Mouse (Mus musculus) layer of hippocampus, postnatal 25 days (tissue): ENCODE results near the gene Adam23. TPM values are rescaled to one million over a fixed set of nuclear protein-coding genes. Genes with fewer than 3 reads are reported as not detected.
"Not testable (repeated sequence)": the region's sequence is repeated elsewhere in the genome, so short reads cannot be mapped to it uniquely, and the experiment has no call there.

Experiments used
- DNase-seq, 2 experiments: peaks; one replicate each; pipeline ENCODE4 v3.0.0; 2022; ENCODE audit warnings: mixed read lengths in 2 of 2, low spot score in 1 of 2; ENCODE audit errors: extremely low spot score in 1 of 2
- total RNA-seq, 2 experiments: library from RNA; stranded (reverse); gene quantifications; 2 replicates each; pipeline ENCODE4 v1.2.3; 2021

Adam23 gene
- total RNA-seq, 2 experiments from 2014 or later: 123 to 151 TPM

DNA sequence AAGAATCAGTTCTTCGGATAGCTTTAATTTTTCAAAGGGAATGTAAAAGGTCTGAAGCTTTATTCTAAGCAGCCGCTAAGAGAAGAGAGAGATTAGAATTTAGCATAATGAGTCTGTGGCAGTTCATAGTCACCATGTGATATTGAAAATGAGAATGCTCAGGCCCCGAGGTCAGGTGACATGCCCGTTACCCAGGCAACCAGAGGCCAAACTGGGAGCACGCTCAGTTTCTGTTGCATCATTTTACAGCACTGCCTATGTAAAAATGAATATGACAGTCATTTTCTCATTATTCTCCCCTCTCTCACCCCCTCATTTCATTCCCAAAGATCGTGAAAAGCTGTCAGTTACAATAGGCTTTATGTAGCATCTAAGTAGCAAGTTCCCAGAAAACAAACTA lies 127.7 kb downstream of the Adam23 start:
- no peak for DNase-seq

DNA sequence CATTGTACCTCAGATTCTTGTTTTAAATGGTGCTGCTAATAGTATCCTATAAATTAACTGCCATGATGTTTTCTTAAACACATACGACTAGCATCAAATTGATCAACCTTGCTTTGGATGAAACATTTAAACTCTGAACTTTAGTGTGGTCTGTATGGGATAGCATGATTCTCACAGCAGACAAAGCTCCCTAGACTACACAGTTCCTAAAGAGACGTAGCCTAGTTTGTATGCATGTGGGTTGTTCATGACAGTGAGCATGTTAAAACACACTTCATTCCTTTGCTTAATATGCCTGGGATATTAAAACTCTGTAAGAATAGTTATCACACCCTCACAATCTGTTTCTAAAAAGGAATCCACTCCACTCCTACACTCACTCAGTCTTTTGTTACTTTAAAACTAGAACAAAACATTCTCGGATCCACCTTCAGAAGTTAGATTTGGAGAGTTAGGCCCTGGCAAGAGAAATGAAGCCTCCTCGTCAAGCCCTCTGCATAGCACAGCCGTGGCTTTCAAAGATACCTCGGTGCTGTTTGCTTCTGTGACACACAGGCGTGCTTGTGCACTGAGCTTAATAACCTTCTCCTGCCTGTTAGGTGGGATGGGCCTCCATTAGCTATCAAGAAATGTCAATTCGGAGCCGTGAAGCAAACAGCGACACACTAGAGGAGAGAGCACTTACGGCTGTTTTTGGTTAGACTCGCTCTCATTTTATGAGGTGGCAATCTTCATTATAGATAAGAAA lies 128.3 kb downstream of the Adam23 start:
- DNase-seq: no peak

DNA sequence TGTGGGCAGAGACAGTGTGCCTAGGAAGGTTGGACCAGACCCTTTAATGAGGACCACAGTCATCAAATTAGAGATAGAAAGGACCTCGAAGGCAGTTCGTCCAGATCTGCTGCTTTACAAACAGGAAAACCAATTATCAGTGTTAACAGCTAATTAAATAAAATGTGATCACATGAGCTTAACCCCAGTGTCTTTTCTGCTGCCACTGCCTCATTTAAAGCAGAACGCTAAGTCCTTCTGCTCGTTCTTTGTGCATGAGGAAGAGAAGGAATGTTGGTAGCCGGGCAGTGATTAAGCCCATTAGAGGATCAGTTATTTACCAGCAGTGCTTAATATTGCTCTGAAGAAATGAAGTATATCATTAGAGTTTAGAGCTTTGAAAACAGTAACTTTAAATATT lies 131.1 kb downstream of the Adam23 start:
- no peak for DNase-seq

DNA sequence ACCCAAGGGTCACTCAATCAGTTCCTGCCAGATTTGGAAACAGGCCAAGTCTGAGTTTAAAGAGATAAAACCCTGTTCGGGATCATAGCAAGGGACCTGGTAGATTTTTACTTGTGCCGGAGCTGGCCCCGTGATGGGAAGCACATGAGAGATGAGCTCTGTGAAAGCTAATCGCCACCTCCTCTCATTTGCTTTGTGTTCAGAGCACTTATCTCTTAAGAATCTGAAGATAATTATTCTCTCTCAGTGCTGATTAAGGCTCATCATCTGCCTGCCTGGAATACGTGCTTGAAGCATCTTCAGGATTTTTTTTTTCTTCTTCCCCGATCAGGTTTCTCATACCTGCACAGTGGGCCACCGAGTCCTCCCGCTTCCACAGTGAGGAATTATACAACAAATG lies 133.5 kb downstream of the Adam23 start:
- no peak for DNase-seq

DNA sequence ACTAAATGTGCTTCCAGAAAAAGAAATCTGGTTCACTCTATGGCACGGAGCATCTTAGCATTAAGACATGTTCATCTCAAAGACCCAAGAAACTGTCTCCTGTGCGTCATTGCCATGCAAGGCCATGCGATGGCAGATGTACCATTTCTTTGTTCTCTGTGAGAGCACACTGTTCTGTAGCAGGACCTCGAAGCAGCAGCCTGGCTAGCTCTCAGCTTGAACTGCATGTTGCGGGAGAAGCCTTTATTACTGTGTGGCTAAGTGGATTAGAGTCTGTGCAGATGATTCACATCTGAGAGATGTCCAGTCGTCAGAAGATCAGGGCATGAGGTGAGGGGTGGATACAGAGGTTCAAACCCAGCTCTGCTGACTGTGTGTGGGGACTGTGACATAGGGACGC lies 141.2 kb downstream of the Adam23 start:
- no peak for DNase-seq

DNA sequence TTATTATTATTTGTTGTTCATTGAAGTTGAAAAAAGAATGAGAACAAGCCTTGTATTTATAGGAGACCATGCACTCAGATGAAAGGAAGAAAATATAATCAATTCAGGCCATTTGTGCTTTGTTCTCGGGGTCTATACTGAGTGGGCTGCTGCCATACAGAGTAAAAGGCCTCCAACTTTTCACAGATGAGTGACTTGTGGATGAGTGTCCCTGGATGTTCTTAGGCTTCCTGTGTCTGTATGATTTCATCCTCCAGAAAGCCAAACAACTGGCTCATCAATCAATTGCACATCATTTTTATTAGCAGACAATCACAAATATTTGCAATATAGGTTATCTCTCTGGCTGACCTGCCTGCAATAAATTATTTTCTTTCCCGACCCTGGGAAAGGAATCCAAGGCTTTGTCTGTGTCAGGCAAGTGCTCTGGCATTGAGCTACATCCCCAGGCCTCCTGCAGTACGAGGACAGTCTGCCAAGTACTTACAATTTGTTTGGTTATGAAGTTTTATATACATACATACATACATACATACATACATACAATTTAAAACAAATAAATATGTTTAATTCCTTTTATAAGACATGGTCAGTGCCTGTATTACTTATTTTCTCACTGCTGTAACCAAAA lies 158.3 kb downstream of the Adam23 start:
- no peak for DNase-seq

DNA sequence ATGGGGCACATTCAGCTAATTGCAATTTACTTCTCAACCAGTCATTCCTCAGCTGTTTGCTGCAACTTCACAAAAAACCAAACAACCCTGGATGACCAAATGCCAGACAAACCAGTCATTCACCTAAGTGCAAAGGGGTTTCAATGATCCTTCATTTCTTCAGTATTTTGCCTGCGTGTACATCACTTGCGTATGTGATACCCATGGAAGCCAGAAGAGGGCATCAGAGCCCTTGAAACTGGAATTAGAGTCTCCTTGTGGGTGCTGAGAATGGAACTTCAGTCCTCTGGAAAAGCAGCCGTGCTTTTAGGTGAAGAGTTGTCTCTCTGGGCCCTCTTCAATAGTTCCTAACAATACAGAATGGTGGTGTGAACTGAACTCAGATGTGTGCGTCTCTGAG lies 163.9 kb downstream of the Adam23 start:
- DNase-seq: no peak

DNA sequence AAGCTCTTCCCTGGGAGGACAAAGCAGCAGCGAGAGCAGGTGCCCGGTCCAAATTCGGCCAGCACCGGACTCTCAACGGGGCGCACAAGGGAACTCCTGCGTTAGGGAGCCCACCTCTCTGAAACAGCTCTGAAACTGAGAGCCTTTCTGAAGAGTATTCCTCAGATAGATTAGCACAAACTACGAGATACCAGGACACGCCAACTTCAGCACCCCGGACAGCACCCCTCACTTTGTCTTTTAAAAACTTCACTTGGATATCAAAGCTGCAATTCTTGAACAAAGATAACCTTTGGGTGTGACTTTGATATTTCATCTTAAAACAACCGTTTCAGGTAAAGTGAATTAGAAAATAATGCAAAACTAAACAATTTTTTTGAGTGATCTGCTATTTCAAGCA lies 168.9 kb downstream of the Adam23 start:
- DNase-seq: peak in 1 of 2 experiments; percentile 16

DNA sequence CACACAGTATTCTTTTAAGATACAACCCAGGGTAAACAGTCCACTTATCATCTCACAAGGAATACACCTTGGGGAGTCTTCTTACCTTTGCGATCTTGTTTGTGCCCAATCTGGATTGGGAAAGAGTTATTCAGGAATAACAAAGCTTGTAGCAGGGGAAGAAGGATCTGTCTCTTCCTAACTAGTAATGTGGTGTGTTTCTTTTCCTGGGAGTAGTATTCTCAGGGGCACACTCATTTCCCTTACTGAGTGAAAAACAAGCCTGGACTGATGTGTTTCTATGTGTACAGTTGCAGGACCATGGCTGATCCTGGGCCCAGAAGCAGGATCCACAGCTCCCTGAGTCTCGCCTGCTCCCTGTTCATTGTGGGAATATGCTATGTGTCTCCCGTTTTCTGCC lies 170.0 kb downstream of the Adam23 start, which contains the start of gene Gm39653:
Gene Gm39653 (plus strand): TSS at position 301 of the 400 bp plus-strand sequence.
- no peak for DNase-seq

DNA sequence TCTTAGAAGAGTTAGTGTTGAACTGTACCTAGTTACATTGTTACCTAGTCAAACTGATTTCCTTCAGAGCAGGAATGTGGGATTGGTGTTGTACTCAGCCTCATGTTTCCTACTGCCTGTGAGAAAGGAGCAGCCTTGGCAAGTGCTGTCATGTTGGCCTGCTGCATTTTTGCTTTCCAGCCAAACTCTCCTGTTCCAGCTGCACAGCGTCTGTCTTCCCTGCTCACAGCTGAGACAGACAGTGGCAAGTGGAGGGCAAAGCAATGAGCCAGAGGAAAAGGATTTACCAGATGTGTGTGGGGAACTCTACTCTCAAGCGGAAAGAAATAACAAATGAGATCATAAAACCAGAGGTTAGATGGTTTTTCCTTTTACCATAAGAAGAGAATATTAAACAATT lies 182.5 kb downstream of the Adam23 start:
- no peak for DNase-seq

DNA sequence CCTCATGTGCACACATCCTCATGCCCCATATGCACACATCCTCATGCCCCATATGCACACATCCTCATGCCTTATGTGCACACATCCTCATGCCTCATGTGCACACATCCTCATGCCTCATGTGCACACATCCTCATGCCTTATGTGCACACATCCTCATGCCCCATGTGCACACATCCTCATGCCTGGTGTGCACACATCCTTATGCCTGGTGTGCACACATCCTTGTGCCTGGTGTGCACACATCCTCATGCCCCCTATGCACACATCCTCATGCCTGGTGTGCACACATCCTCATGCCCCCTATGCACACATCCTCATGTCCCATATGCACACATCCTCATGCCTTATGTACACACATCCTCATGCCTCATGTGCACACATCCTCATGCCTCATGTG lies 184.7 kb downstream of the Adam23 start:
- DNase-seq: not testable (repeated sequence)

DNA sequence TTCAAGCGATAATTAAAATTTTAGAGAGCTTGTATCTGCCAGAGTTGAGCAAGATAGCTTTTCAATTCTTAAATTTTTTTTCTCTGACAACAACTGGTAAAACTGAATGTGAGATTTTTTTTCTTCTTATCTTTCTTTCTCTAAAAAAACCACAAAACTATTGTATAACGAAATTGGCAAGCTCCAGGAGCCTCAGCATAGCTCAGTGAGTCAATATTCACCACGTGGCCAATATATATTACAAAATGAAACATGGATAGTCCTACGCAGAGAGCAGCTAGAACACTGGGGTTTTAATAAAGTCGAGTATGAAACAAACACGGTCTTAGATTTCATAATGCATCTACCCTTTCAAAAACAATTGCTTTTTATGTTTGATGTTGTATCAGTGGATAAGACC lies 194.2 kb downstream of the Adam23 start:
- DNase-seq: no peak

Other genes starting within 250 kb of the Adam23 start
- gene Gpr1, start 231.3 kb upstream of the Adam23 start, total RNA-seq: under 1 TPM; 0.38 to 0.52 TPM
- 10 to 100 TPM; 16.4 to 20.8 TPM for gene Zdbf2, start 172.6 kb upstream of the Adam23 start, total RNA-seq
- not detected for gene Gm39653, start 170.1 kb downstream of the Adam23 start, total RNA-seq
- gene Dytn, start 241.0 kb downstream of the Adam23 start, total RNA-seq: not detected